Mouse (Mus musculus) kidney, postnatal 0 days (tissue): Measurements from ENCODE around the gene 3110001I22Rik. TPM values are rescaled to one million over a fixed set of nuclear protein-coding genes. Genes with fewer than 3 reads are reported as not detected.

Experiments used
- ATAC-seq: fragments of 200-750 bp; cut with Nextera tagmentation; replicated peaks from 2 replicates; pipeline ENCODE4 v1.8.0; 2017; ENCODE audit warnings: low read depth, moderate number of reproducible peaks, moderate TSS enrichment, moderate library complexity; ENCODE audit not compliant: low FRiP score
- DNase-seq: peaks from one replicate; pipeline ENCODE4 v3.0.0-alpha.2; 2016; ENCODE audit warnings: low spot score
- H3K27ac ChIP-seq: fragments of 300-500 bp; sonication (generic); 2 replicates; pipeline ENCODE4 v1.5.1; 2014; ENCODE audit warnings: mild to moderate bottlenecking
- H3K27me3 ChIP-seq: fragments of 300-500 bp; sonication (generic); 2 replicates; pipeline ENCODE4 v1.6.1; 2014; ENCODE audit warnings: low read length, mixed read lengths; ENCODE audit not compliant: insufficient read depth
- H3K36me3 ChIP-seq: fragments of 300-500 bp; sonication (generic); 2 replicates; pipeline ENCODE4 v1.6.1; 2014; ENCODE audit warnings: low read length, mixed read lengths; ENCODE audit not compliant: insufficient read depth
- H3K4me1 ChIP-seq: fragments of 300-500 bp; sonication (generic); replicated peaks from 2 replicates; pipeline ENCODE4 v1.6.1; 2014; ENCODE audit warnings: antibody characterized with exemption, low read length, mixed read lengths; ENCODE audit not compliant: insufficient read depth
- H3K4me2 ChIP-seq: fragments of 300-500 bp; sonication (generic); 2 replicates; pipeline ENCODE4 v1.6.1; 2014; ENCODE audit warnings: mild to moderate bottlenecking, low read length, moderate library complexity, mixed read lengths
- H3K4me3 ChIP-seq: fragments of 300-500 bp; sonication (generic); replicated peaks from 2 replicates; pipeline ENCODE4 v1.5.1; 2014; ENCODE audit warnings: low read depth, low read length
- H3K9ac ChIP-seq: fragments of 300-500 bp; sonication (generic); 2 replicates; pipeline ENCODE4 v1.6.1; 2014; ENCODE audit warnings: low read depth, low read length
- H3K9me3 ChIP-seq: fragments of 300-500 bp; sonication (generic); replicated peaks from 2 replicates; pipeline ENCODE4 v1.6.1; 2016; ENCODE audit warnings: low read length, inconsistent platforms, mixed read lengths
- CTCF ChIP-seq: IDR thresholded peaks from 2 replicates; pipeline ENCODE4 v1.5.1; 2016; ENCODE audit warnings: antibody characterized with exemption, low read depth, mild to moderate bottlenecking, moderate library complexity
- WGBS: fragments of 180-500 bp; shearing (Covaris S2); extraction: QIAGEN DNeasy Blood & Tissue Kit; methylation state at CpG from one replicate; pipeline ENCODE4 v1.1.7; 2014; 5-methylcytosine and 5-hydroxymethylcytosine counted together
- polyA plus RNA-seq: library from polyadenylated mRNA; unstranded; fragments of >200 nt; fragmentation: Nextera tagmentation; extraction: Ambion mirVana; gene quantifications from 2 replicates; pipeline ENCODE4 v1.2.1, GENCODE M21; 2015

3110001I22Rik gene
- polyA plus RNA-seq, 1 experiment from 2014 or later, result 4.5 TPM

DNA sequence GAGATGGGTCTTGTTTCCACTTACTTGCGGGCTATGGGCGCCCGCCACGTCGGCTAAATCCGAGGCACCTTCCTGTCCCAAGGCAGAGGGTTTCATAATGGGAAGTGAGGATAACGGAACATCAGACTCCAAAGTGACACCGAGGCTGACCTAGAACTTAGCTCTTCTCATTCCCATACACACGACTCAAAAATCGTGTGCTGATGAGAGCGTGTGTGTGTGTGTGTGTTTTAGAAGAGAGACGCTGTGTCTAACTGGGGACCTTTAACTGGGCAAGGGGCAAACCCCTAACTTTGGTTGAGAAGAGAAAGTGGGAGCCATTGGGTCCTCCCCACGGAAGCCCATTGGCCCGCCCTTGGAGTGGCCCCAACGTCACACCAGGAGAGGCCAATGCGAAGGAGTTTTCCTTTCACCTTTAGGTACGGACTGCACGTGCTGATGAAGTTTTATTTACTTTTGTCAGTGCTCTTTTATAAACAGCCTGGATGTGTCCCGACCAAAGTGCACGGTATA, 713 bp downstream of the 3110001I22Rik start:
- WGBS, result under 1% methylated on average over 20 of the region's 20 CpGs
- H3K27me3 ChIP-seq, result no peaks in the 10 kb centered on the region
- DNase-seq, result peak; percentile 74
- no peak for TF ChIP-seq CTCF
- ATAC-seq, result peak; percentile 61
- peak overlapping the region; percentile 90 for H3K9ac ChIP-seq
- 0 out of 2 replicates have a peak, but pooled peaks cover 2% of the 10 kb centered on the region for H3K4me1 ChIP-seq
- H3K4me2 ChIP-seq, result peak overlapping the region; percentile 58
- H3K9me3 ChIP-seq, result no peaks in the 10 kb centered on the region
- H3K4me3 ChIP-seq, result peak overlapping the region; percentile 79
- H3K36me3 ChIP-seq, result peaks cover 8% of the 10 kb centered on the region
- H3K27ac ChIP-seq, result peak overlapping the region; percentile 91

DNA sequence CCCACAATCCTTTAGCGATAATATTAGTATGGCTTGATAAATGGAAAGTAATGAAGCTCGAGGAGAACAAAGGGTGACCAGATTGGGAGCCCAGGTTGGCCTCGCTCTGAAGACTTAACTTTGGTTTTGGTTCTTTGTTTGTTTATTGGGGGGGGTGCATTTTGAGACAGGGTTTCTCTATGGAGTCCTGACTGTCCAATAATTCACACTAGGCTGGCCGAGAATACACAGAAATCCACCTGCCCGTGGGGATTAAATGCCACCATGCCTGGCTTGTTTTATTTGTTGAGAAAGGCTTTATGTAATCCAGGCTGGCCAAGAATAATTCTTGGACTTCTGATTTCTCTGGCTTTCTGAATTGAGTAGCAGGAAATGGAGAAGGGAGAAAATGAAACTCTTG, 1.4 kb downstream of the 3110001I22Rik start:
- H3K27me3 ChIP-seq, result no peaks in the 10 kb centered on the region
- peaks cover 8% of the 10 kb centered on the region for H3K36me3 ChIP-seq
- TF ChIP-seq CTCF, result no peak
- no peak for DNase-seq
- no peak overlapping the region for H3K9ac ChIP-seq
- no peaks in the 10 kb centered on the region for H3K4me1 ChIP-seq
- 79% methylated on average over 5 of the region's 5 CpGs for WGBS
- ATAC-seq, result no peak
- H3K9me3 ChIP-seq, result no peaks in the 10 kb centered on the region
- no peak overlapping the region for H3K27ac ChIP-seq
- H3K4me2 ChIP-seq, result peak overlapping the region; percentile 58
- peak overlapping the region; percentile 79 for H3K4me3 ChIP-seq

GRCm38 (mm10) chr16:13674511-13674910, 2.8 kb downstream of the 3110001I22Rik start:
- no peak for ATAC-seq
- no peak for DNase-seq
- H3K27me3 ChIP-seq, result no peaks in the 10 kb centered on the region

GRCm38 (mm10) chr16:13678601-13679319, 7.0 kb downstream of the 3110001I22Rik start:
- DNase-seq (peak; percentile 2), ATAC-seq (no peak)
- H3K4me3 ChIP-seq, result no peak overlapping the region
- no peak overlapping the region for H3K27ac ChIP-seq
- no peaks in the 10 kb centered on the region for H3K27me3 ChIP-seq
- TF ChIP-seq CTCF, result no peak
- H3K4me1 ChIP-seq, result no peaks in the 10 kb centered on the region
- no peak overlapping the region for H3K4me2 ChIP-seq
- no peaks in the 10 kb centered on the region for H3K9me3 ChIP-seq
- 84% methylated on average over 3 of the region's 3 CpGs for WGBS
- H3K36me3 ChIP-seq, result peaks cover 8% of the 10 kb centered on the region
- no peak overlapping the region for H3K9ac ChIP-seq

More at GRCm38 (mm10) chr16:13674511-13674910, 2.8 kb downstream of the 3110001I22Rik start:
- H3K9me3 ChIP-seq, result no peaks in the 10 kb centered on the region
- H3K36me3 ChIP-seq, result peaks cover 8% of the 10 kb centered on the region
- WGBS, result 86% methylated on average over 3 of the region's 3 CpGs
- H3K4me1 ChIP-seq, result no peaks in the 10 kb centered on the region
- TF ChIP-seq CTCF, result no peak
- no peak overlapping the region for H3K4me3 ChIP-seq
- H3K9ac ChIP-seq, result no peak overlapping the region
- H3K4me2 ChIP-seq, result no peak overlapping the region
- no peak overlapping the region for H3K27ac ChIP-seq

GRCm38 (mm10) chr16:13698998-13699397, 27.3 kb downstream of the 3110001I22Rik start:
- WGBS, result 88% methylated on average over 7 of the region's 7 CpGs
- no peak overlapping the region for H3K27ac ChIP-seq
- no peak for DNase-seq
- H3K9me3 ChIP-seq, result no peaks in the 10 kb centered on the region
- ATAC-seq, result no peak
- H3K9ac ChIP-seq, result no peak overlapping the region
- peaks cover 44% of the 10 kb centered on the region for H3K36me3 ChIP-seq
- no peaks in the 10 kb centered on the region for H3K4me1 ChIP-seq
- no peaks in the 10 kb centered on the region for H3K27me3 ChIP-seq
- no peak overlapping the region for H3K4me2 ChIP-seq
- peak; percentile 46; the same call in 1 of the 2 replicates for TF ChIP-seq CTCF
- H3K4me3 ChIP-seq, result no peak overlapping the region

- WGBS, result 96% methylated on average over 7 of the region's 7 CpGs
- H3K4me2 ChIP-seq, result no peak overlapping the region
- H3K9me3 ChIP-seq, result no peaks in the 10 kb centered on the region
- no peak overlapping the region for H3K27ac ChIP-seq
- ATAC-seq, result no peak
- H3K4me1 ChIP-seq, result no peaks in the 10 kb centered on the region
- TF ChIP-seq CTCF, result no peak
- no peak overlapping the region for H3K9ac ChIP-seq
- H3K27me3 ChIP-seq, result no peaks in the 10 kb centered on the region
- H3K36me3 ChIP-seq, result peaks cover 29% of the 10 kb centered on the region
- H3K4me3 ChIP-seq, result no peak overlapping the region
- DNase-seq, result no peak
Measured at GRCm38 (mm10) chr16:13702184-13702583, 30.5 kb downstream of the 3110001I22Rik start.
